Mouse (Mus musculus) G1E (cell line): ENCODE data around the gene Epb41l5.

Source experiments
- CTCF ChIP-seq: IDR thresholded peaks from 2 replicates; pipeline ENCODE4 v1.5.1; 2012; ENCODE audit warnings: low read depth, low read length, inconsistent platforms, mixed read lengths
- GATA1 ChIP-seq: IDR thresholded peaks from 2 replicates; pipeline ENCODE4 v1.6.1; 2012; ENCODE audit warnings: borderline replicate concordance, low read length, inconsistent platforms, mixed read lengths

DNA sequence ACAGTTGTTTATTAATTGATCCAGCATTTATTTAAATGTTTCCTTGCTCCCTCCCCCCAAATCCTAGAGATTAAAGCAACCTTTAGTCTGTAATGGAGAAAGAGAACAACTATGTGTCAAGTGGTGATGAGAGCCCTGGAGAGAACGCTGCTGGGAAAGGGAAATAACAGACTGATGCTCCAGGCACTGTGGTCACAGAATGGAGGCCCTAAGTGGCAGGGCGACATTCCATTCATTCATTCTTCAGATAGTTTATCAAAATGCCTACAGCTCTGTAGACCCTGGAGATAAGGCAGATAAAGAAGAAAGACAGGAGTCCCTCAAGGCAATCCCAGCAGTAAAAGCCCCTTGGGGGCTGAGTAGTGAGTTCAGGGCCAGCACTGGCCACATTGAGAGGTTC lies 827 bp upstream of the Epb41l5 start:
- TF ChIP-seq CTCF (no peak), GATA1 (no peak)
